Mouse (Mus musculus) erythroblast, embryonic 14.5 days (primary cell): ENCODE data around the gene Fgd2. TPM values are rescaled to one million over a fixed set of nuclear protein-coding genes. Genes with fewer than 3 reads are reported as not detected.
"Not testable (repeated sequence)": the region's sequence is repeated elsewhere in the genome, so short reads cannot be mapped to it uniquely, and the experiment has no call there.

Experiments
- H3K27me3 ChIP-seq: 2 replicates; pipeline ENCODE4 v1.6.1; 2012; ENCODE audit warnings: inconsistent platforms; ENCODE audit not compliant: control insufficient read depth
- H3K36me3 ChIP-seq: 2 replicates; pipeline ENCODE4 v1.6.1; 2012; ENCODE audit warnings: mild to moderate bottlenecking, inconsistent platforms; ENCODE audit not compliant: control insufficient read depth
- H3K4me1 ChIP-seq: 2 replicates; pipeline ENCODE4 v1.6.1; 2012; ENCODE audit warnings: inconsistent platforms; ENCODE audit not compliant: control insufficient read depth
- H3K4me3 ChIP-seq: replicated peaks from 2 replicates; pipeline ENCODE3; 2012; ENCODE audit warnings: moderate library complexity, mild to moderate bottlenecking, inconsistent platforms
- H3K9me3 ChIP-seq: 2 replicates; pipeline ENCODE4 v1.6.1; 2012; ENCODE audit warnings: low read length, inconsistent platforms, mixed read lengths; ENCODE audit not compliant: control insufficient read depth
- GATA1 ChIP-seq: IDR thresholded peaks from 2 replicates; pipeline ENCODE4 v1.6.1; 2012; ENCODE audit warnings: low read length, inconsistent platforms, mixed read lengths
- TAL1 ChIP-seq: IDR thresholded peaks from 3 replicates; pipeline ENCODE4 v1.6.1; 2012; ENCODE audit warnings: low read length, inconsistent platforms, mixed read lengths
- polyA plus RNA-seq: library from polyadenylated mRNA; stranded (reverse); fragments of >175 nt; gene quantifications from 2 replicates; pipeline ENCODE4 v1.2.3, GENCODE M21; 2012

Fgd2 gene
- polyA plus RNA-seq, 1 experiment: 0.28 TPM

- TF ChIP-seq TAL1 (no peak), GATA1 (no peak)
- H3K4me3 ChIP-seq: no peak overlapping the region
- peaks cover 69% of the 10 kb centered on the region for H3K4me1 ChIP-seq
Observed at GRCm38 (mm10) chr17:29393335-29394089, 32.8 kb downstream of the Fgd2 start.

DNA sequence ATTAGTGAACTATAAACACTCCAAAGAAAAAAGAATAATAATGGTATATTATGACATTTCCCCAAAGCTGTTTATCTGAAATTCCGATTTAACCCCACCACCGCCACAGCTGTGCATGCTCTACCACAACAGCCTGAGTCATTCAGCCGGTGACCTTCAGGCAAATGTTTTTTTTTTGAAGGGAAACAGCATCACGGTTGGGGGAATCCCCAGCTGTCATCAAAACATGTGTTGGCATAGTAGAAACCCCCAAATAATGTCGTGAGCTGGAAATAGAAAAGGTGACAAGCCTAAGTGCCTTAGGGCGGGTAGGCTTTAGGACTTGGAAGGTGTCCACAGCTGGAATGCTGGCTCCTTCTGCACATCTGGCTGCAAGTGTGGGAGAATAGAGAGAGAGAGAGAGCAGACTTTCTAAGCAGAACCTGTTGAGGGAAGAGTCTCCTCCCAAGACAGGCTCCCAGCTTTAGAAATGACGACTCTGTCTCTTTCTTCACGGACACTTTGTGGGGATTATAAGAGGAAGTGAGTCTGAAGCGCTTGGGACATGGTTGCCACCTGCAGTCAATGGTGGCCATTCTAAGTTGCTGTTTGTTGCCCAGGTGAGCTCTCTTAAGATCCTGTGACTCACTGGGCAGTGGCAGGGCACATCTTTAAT is 33.5 kb downstream of the Fgd2 start:
- no peak overlapping the region for H3K4me3 ChIP-seq
- H3K4me1 ChIP-seq: peaks cover 74% of the 10 kb centered on the region
- H3K27me3 ChIP-seq: peaks cover 5% of the 10 kb centered on the region
- H3K9me3 ChIP-seq: no peaks in the 10 kb centered on the region
- H3K36me3 ChIP-seq: no peaks in the 10 kb centered on the region
- TF ChIP-seq TAL1 (no peak), GATA1 (no peak)

More at GRCm38 (mm10) chr17:29393335-29394089, 32.8 kb downstream of the Fgd2 start:
- no peaks in the 10 kb centered on the region for H3K36me3 ChIP-seq
- no peaks in the 10 kb centered on the region for H3K9me3 ChIP-seq
- peaks cover 3% of the 10 kb centered on the region for H3K27me3 ChIP-seq

- not testable (repeated sequence) for H3K36me3 ChIP-seq, H3K27me3 ChIP-seq, H3K9me3 ChIP-seq, H3K4me3 ChIP-seq
- peaks cover 78% of the 10 kb centered on the region for H3K4me1 ChIP-seq
Observed at GRCm38 (mm10) chr17:29394761-29395160, 34.0 kb downstream of the Fgd2 start.

DNA sequence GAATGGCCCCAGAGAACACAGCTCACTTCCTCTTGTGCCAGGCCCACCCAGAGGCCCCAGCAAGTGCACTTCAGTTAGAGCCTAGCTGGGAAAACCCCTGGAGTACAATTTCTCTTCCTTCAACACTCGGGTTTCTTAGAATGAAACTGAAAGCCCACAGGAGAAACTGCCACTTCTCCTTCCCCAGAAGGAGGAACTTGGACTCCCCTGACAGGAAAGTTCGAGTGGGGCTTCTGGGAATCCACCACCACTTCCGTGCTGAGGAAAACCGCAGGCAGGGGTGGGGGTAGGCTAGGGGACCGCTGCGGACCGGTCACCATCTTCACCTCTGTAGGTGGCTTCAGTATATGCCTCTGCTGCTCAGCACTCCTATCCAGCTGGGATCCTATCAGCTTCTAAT is 34.7 kb downstream of the Fgd2 start:
- Histone ChIP-seq H3K36me3 (no peaks in the 10 kb centered on the region), H3K4me3 (no peak overlapping the region), H3K4me1 (peaks cover 81% of the 10 kb centered on the region), H3K9me3 (no peaks in the 10 kb centered on the region), H3K27me3 (peaks cover 5% of the 10 kb centered on the region)
- TF ChIP-seq GATA1 (no peak), TAL1 (no peak)

- H3K27me3 ChIP-seq: peaks cover 5% of the 10 kb centered on the region
- H3K9me3 ChIP-seq: no peaks in the 10 kb centered on the region
- no peak overlapping the region for H3K4me3 ChIP-seq
- TF ChIP-seq GATA1: no peak
- TF ChIP-seq TAL1: no peak
- H3K4me1 ChIP-seq: peaks cover 80% of the 10 kb centered on the region
- no peaks in the 10 kb centered on the region for H3K36me3 ChIP-seq
Observed at GRCm38 (mm10) chr17:29396056-29396799, 35.5 kb downstream of the Fgd2 start.

DNA sequence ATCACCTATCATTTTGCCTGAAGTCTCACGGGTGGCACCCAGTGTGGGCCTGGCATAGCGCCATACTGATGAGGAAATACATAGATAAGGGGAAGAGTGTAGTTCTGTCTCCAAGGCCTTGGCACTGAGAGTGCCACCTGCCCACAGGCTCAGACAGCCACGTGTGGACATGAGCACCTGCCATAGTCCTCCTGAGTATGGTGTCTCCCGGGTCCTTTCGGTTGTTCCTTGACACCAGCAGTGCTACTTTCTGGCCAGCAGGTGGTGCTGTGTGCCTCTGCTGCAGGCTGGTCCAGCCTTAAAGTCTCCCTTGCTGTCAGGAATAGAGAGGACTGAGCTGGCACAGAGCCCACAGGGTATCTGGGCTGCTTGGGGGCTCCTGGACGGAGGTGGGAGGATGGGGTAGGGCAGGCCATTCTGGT is 36.1 kb downstream of the Fgd2 start:
- no peak for TF ChIP-seq TAL1
- TF ChIP-seq GATA1: no peak
- Histone ChIP-seq H3K27me3 (peaks cover 7% of the 10 kb centered on the region), H3K4me3 (peak overlapping the region; percentile 26), H3K36me3 (no peaks in the 10 kb centered on the region), H3K4me1 (peaks cover 76% of the 10 kb centered on the region), H3K9me3 (no peaks in the 10 kb centered on the region)

DNA sequence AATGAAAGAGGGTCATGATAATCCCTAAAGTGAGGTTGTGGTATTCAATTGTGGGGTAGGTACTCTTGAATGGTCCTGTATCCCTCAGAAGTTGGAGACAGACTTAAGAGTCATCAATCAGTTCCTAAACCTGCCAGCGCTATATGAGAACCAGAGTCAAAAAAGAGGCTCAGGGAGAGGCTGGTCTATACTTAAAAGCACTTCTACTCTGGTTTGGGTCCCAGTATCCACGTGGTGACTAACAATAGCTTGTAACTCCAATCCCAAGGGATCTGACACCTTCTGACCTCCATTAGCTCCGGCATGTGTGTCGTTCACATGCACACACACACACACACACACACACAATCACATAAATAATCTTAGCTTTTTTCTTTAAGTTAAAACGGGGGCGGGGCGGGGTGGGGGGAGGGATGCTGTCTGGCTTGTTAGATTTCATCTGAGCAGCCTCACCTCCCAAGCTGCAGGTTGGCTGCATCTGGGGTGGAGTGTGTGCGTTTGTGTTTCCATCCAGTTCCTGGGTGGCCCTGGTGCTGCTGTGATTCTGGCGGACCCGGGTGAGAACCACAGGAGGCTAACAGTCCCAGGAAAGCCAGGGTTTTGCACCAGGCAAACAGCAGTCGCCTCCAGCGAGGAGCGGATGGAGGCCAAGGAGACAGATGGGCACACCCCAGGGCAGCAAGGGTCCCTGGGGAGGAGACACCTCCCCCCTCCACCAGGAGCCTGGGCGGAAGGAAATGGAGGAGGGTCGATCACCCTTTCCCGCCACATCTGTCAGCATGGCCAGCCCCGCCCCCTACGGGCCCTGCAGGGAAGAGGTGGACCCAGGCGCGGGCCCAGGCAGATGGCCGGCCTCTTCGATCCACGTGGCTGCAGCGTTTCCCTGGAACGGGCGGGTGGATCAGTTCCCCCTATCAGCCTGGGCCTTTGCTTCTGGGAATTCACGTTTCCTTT is 37.0 kb downstream of the Fgd2 start:
- no peaks in the 10 kb centered on the region for H3K9me3 ChIP-seq
- peak overlapping the region; percentile 64 for H3K4me3 ChIP-seq
- peaks cover 71% of the 10 kb centered on the region for H3K4me1 ChIP-seq
- no peak for TF ChIP-seq GATA1
- TF ChIP-seq TAL1: no peak
- peaks cover 11% of the 10 kb centered on the region for H3K27me3 ChIP-seq
- H3K36me3 ChIP-seq: no peaks in the 10 kb centered on the region

DNA sequence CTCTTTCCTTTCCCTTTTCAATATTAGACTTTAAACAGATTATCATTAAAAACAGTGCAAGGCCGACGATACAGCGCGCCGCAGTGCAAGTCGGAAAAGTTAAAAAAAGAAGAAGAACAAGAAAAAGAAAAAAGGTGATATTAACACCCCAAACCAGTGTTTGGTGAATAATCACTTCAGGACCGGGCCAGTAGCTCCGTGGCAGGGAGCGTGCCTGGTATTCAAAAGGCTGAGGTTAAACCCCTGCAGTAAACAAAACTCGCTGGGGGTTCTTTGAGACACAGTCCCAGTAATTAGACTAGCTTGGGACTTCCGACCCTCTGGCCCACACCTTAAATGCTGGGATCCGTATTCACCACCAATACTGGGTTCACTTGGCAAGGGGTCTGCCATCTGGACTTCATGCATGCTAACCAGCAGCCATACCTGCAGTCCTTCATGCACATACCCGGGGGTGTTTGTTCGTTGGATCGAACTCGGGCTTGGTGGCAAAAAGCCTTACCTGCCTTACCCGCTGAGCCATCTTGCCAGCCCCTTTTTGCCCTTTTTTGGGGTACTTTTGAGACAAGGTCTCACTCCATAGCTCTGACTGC is 37.8 kb downstream of the Fgd2 start:
- H3K4me3 ChIP-seq: peak overlapping the region; percentile 64
- H3K4me1 ChIP-seq: peaks cover 66% of the 10 kb centered on the region
- no peaks in the 10 kb centered on the region for H3K36me3 ChIP-seq
- peaks cover 11% of the 10 kb centered on the region for H3K27me3 ChIP-seq
- TF ChIP-seq TAL1: no peak
- no peak for TF ChIP-seq GATA1
- no peaks in the 10 kb centered on the region for H3K9me3 ChIP-seq
